Mouse (Mus musculus) spleen, adult 2 months (tissue): ENCODE results near the gene Cipc.

Source experiments
- CTCF ChIP-seq: fragments of 200-500 bp; IDR thresholded peaks from 2 replicates; pipeline ENCODE4 v1.5.1; 2011; ENCODE audit warnings: mild to moderate bottlenecking, inconsistent platforms; ENCODE audit not compliant: insufficient read depth, insufficient read length, insufficient replicate concordance; ENCODE audit errors: extremely low read depth
- POLR2A ChIP-seq: fragments of 200-500 bp; IDR thresholded peaks from 2 replicates; pipeline ENCODE4 v1.6.1; 2011; ENCODE audit warnings: low read depth, low read length, inconsistent platforms

DNA sequence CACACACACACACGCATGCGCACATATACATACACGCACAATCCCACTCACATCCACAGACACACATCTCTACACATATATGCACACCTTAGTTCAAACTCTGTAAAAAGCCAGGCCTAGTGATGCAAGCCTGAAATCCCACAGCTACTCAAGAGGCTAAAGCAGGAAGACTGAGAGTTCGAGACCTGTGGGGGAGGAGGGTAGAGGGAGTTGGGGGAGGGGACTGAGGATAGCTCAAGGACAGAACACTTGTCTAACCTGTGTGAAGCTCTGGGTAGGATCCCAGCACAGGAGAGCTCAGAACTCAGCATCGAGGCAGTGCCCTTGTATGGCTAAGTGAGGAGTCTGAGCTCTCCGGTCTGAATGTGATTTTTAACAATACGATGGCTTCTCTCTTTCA lies 56.0 kb downstream of the Cipc start:
- TF ChIP-seq CTCF: no peak
- TF ChIP-seq POLR2A: no peak
